Mouse (Mus musculus) liver, adult 2 months (tissue): ENCODE measurements around the gene Sec14l1. TPM values are rescaled to one million over a fixed set of nuclear protein-coding genes. Genes with fewer than 3 reads are reported as not detected.
A peak's percentile ranks its signal among the peaks of the same experiment; 100 is the strongest.

Experiments used
- DNase-seq: peaks from one replicate; pipeline ENCODE4 v3.0.0-alpha.2; 2011; ENCODE audit warnings: low read depth, low spot score; ENCODE audit errors: extremely low read depth
- H3K27ac ChIP-seq: fragments of 200-500 bp; replicated peaks from 2 replicates; pipeline ENCODE4 v1.5.1; 2012; ENCODE audit warnings: low read depth, mild to moderate bottlenecking, control low read depth, inconsistent platforms, low read length; ENCODE audit not compliant: insufficient read depth
- H3K27me3 ChIP-seq: fragments of 200-500 bp; 2 replicates; pipeline ENCODE4 v1.6.1; 2012; ENCODE audit warnings: mild to moderate bottlenecking, moderate library complexity, low read length, inconsistent platforms; ENCODE audit not compliant: control insufficient read depth, insufficient read depth
- H3K36me3 ChIP-seq: fragments of 200-500 bp; 2 replicates; pipeline ENCODE4 v1.6.1; 2012; ENCODE audit warnings: low read length, inconsistent platforms; ENCODE audit not compliant: control insufficient read depth, insufficient read depth
- H3K4me1 ChIP-seq: fragments of 200-500 bp; 2 replicates; pipeline ENCODE4 v1.6.1; 2011; ENCODE audit warnings: low read length; ENCODE audit not compliant: control insufficient read depth, insufficient read depth
- H3K4me3 ChIP-seq: fragments of 200-500 bp; 2 replicates; pipeline ENCODE4 v1.5.1; 2011; ENCODE audit warnings: low read depth, mild to moderate bottlenecking, control low read depth, low read length, moderate library complexity; ENCODE audit not compliant: insufficient read depth
- H3K79me2 ChIP-seq: fragments of 200-500 bp; 2 replicates; pipeline ENCODE4 v1.6.1; 2012; ENCODE audit warnings: inconsistent platforms, mild to moderate bottlenecking, low read length, moderate library complexity; ENCODE audit not compliant: control insufficient read depth, insufficient read depth
- H3K9ac ChIP-seq: fragments of 200-500 bp; 2 replicates; pipeline ENCODE4 v1.6.1; 2012; ENCODE audit warnings: low read depth, mild to moderate bottlenecking, control low read depth, inconsistent platforms, low read length
- CTCF ChIP-seq: fragments of 200-500 bp; IDR thresholded peaks from 2 replicates; pipeline ENCODE4 v1.5.1; 2011; ENCODE audit warnings: low read depth, low read length, control low read depth
- POLR2A ChIP-seq: fragments of 200-500 bp; IDR thresholded peaks from 2 replicates; pipeline ENCODE4 v1.6.1; 2011; ENCODE audit warnings: low read length, control low read depth; ENCODE audit not compliant: insufficient read depth; ENCODE audit errors: extremely low read depth
- WGBS: fragments of 180-500 bp; shearing (Covaris S2); methylation state at CpG from one replicate; pipeline ENCODE4 v1.1.7; 2018; 5-methylcytosine and 5-hydroxymethylcytosine counted together
- polyA plus RNA-seq: library from polyadenylated mRNA; depleted of rRNA; stranded (reverse); fragments of >200 nt; gene quantifications from 2 replicates; pipeline ENCODE4 v1.2.3, GENCODE M21; 2012
- total RNA-seq: library from RNA; depleted of rRNA; stranded (reverse); fragments of >200 nt; gene quantifications from 2 replicates; pipeline ENCODE4 v1.2.3, GENCODE M21; 2014

Gene Sec14l1
- total and polyA plus RNA-seq, 2 experiments: 4.6 to 8.2 TPM

DNA sequence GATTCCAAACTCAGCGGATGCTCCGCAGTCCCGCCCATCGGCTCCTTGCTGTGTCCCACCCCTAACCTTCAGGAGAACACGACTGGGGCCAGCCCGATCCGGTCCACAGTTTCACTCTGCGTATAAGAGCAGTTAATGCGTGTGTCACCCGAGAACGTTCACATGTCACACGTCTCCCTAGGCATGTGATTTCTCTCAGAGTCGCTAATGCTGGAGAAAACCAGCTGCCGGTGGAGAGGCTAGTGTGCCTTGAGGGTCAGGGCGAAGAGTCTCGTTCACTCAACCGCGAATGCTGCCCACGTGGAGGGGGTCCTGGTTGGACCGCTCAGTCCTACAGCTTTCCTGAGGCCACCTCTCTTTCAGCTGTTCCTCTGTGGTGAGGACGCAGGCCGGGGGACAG, 23.1 kb upstream of the Sec14l1 start:
- H3K4me1 ChIP-seq: peaks cover 5% of the 10 kb centered on the region; the same call in 1 of the 2 replicates
- no peak overlapping the region; the same call in 1 of the 2 replicates for H3K4me3 ChIP-seq
- no peaks in the 10 kb centered on the region for H3K79me2 ChIP-seq
- no peaks in the 10 kb centered on the region for H3K27me3 ChIP-seq
- H3K27ac ChIP-seq: no peak overlapping the region
- no peak for DNase-seq
- H3K36me3 ChIP-seq: no peaks in the 10 kb centered on the region
- TF ChIP-seq POLR2A (no peak), CTCF (no peak)
- peak overlapping the region; percentile 4; the same call in 1 of the 2 replicates for H3K9ac ChIP-seq
- WGBS: 50% methylated on average over 22 of the region's 22 CpGs

DNA sequence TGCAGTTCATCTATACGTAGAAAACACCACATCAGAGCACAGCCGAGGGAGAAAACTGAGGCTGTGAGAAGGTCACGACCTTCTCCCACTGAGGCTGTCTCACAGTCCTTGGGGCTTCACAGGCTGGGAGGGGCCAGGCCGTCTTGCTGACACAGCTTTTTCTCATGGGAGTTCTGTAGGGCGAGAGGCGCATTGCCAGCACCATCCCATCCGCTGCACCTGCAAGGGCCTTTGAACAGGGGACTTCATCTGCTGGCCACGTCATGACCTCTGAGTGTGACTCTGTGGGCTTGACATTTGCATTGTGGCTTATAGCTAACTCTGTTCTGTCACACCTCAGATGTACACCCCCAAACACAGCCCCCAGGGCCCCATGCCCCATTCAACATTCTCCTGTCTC, 22.3 kb upstream of the Sec14l1 start:
- WGBS: 77% methylated on average over 8 of the region's 8 CpGs
- no peak overlapping the region for H3K9ac ChIP-seq
- no peak for DNase-seq
- no peaks in the 10 kb centered on the region for H3K36me3 ChIP-seq
- no peaks in the 10 kb centered on the region for H3K79me2 ChIP-seq
- H3K4me3 ChIP-seq: no peak overlapping the region
- no peak overlapping the region for H3K27ac ChIP-seq
- 0 out of 2 replicates have a peak, but pooled peaks cover 2% of the 10 kb centered on the region for H3K4me1 ChIP-seq
- no peaks in the 10 kb centered on the region for H3K27me3 ChIP-seq
- TF ChIP-seq CTCF (no peak), POLR2A (no peak)

DNA sequence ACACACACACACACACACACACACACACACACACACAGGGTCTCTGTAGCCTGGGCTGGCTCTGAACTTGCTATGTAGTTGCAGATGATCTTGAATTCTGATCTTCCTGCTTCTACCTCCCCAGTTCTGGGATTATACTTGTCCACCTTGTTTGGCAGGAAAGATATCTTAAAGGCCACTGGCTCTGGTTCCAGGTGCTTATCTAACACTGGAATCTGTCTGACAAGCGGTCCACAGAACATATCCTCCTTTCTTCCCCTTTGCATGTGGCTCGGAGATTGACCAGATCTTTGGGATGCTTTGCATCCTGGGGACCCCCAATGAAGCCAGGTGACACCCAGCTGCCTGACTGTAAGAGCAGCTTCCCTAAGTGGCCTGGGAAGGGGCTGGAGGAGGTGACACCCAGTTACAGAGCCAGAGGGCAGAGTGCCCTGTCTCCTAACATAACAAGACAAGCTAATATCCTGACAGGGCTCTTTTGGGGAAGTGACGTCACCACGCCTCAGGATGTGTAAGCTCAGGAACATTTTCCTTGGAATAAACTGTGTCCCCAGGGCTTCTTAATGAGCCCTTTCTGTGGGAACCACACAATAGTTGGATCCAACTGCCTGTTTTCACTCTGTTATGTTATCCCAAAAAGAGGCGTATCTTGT, 20.9 kb upstream of the Sec14l1 start:
- Histone ChIP-seq H3K79me2 (no peaks in the 10 kb centered on the region), H3K9ac (no peak overlapping the region), H3K36me3 (no peaks in the 10 kb centered on the region), H3K27me3 (no peaks in the 10 kb centered on the region), H3K27ac (no peak overlapping the region), H3K4me3 (no peak overlapping the region), H3K4me1 (0 out of 2 replicates have a peak, but pooled peaks cover 2% of the 10 kb centered on the region)
- WGBS: 77% methylated on average over 5 of the region's 5 CpGs
- TF ChIP-seq POLR2A: no peak
- no peak for TF ChIP-seq CTCF
- DNase-seq: no peak

DNA sequence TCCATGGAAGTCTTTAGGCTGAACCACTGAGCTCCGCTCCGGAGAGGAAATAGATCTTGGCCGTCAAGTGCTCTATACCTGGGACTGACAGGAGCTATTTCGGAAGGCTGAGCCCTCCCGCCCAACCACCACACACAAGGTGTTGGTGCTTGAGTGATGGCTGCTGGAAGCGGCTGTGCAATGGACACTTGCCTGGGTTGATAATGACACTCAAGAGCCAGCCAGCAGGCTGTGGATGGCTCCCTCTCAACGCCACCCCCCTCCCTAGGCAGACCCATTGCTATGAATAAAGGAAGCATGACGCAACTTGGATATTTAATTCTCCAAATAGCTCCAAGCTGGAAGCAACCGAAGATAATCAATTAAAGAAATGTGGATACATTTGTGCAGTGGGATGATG, 20.3 kb upstream of the Sec14l1 start:
- no peak for TF ChIP-seq CTCF
- TF ChIP-seq POLR2A: no peak
- H3K79me2 ChIP-seq: no peaks in the 10 kb centered on the region
- 0 out of 2 replicates have a peak, but pooled peaks cover 2% of the 10 kb centered on the region for H3K4me1 ChIP-seq
- WGBS: 88% methylated on average over 9 of the region's 9 CpGs
- H3K36me3 ChIP-seq: no peaks in the 10 kb centered on the region
- H3K9ac ChIP-seq: no peak overlapping the region
- DNase-seq: no peak
- H3K27ac ChIP-seq: no peak overlapping the region
- H3K4me3 ChIP-seq: no peak overlapping the region
- H3K27me3 ChIP-seq: no peaks in the 10 kb centered on the region

DNA sequence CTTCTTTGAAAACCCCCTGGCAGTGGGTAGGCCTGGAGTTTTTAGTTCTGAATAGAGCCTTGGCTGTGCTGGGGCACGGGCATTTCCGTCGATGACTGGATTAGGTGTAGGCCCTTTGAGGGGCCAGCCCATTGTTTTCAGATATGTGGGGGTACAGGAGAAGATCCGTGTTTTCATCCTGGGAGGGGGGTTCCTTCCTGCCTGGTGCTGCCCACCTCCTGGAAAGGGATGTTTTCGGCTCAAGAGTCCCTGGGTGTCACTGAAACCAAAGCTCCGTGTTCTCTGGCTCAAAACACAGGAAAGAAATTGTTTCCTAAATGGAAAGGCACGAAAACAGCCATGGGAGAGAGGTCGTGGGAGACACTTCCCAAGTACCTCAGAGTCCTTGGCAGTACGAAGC, 17.9 kb upstream of the Sec14l1 start:
- TF ChIP-seq CTCF: no peak
- no peak for TF ChIP-seq POLR2A
- WGBS: 73% methylated on average over 9 of the region's 9 CpGs
- H3K79me2 ChIP-seq: no peaks in the 10 kb centered on the region
- no peak overlapping the region for H3K4me3 ChIP-seq
- no peaks in the 10 kb centered on the region for H3K36me3 ChIP-seq
- H3K27me3 ChIP-seq: no peaks in the 10 kb centered on the region
- no peak overlapping the region for H3K27ac ChIP-seq
- DNase-seq: no peak
- H3K9ac ChIP-seq: no peak overlapping the region
- H3K4me1 ChIP-seq: no peaks in the 10 kb centered on the region

DNA sequence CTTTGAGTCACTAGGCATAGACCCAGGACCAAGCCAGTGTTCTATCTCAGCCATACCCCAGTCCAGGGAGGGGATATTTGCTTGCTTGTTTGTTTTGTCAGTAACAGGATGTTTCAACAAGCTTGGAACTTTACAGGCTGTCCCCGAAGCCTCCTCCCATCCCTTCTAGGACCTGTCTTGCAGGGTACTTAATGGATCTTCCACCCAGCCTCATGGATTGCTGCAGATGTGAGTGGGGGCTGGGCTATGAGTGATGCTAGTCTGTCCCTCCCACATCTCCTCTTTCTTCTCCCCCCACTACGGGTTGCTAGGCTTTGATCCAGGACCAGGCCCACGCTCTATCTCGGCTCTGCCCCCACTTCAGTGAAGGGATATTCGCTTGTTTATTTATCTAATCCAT, 16.8 kb upstream of the Sec14l1 start:
- Histone ChIP-seq H3K4me1 (no peaks in the 10 kb centered on the region), H3K9ac (no peak overlapping the region), H3K27ac (no peak overlapping the region), H3K27me3 (no peaks in the 10 kb centered on the region), H3K4me3 (no peak overlapping the region), H3K79me2 (no peaks in the 10 kb centered on the region), H3K36me3 (no peaks in the 10 kb centered on the region)
- DNase-seq: no peak
- no peak for TF ChIP-seq CTCF
- no peak for TF ChIP-seq POLR2A
- WGBS: 63% methylated on average over 5 of the region's 5 CpGs
